Mouse (Mus musculus) limb, embryonic 11.5 days (tissue): ENCODE data around the gene Chst11. TPM values are rescaled to one million over a fixed set of nuclear protein-coding genes. Genes with fewer than 3 reads are reported as not detected.

Experiments used
- ATAC-seq: fragments of 200-750 bp; cut with Nextera tagmentation; 2 replicates; pipeline ENCODE4 v1.8.0; 2017; ENCODE audit warnings: low read depth; ENCODE audit not compliant: insufficient number of reproducible peaks, low FRiP score, low TSS enrichment
- DNase-seq: peaks from one replicate; pipeline ENCODE4 v3.0.0-alpha.2; 2015; ENCODE audit warnings: low spot score
- H3K27ac ChIP-seq: fragments of 300-500 bp; sonication (generic); replicated peaks from 2 replicates; pipeline ENCODE4 v1.5.1; 2014; ENCODE audit warnings: low read depth, mild to moderate bottlenecking, low read length
- H3K27me3 ChIP-seq: fragments of 300-500 bp; sonication (generic); 2 replicates; pipeline ENCODE4 v1.6.1; 2014; ENCODE audit warnings: mild to moderate bottlenecking, low read length, mixed read lengths; ENCODE audit not compliant: control insufficient read depth, insufficient read depth
- H3K36me3 ChIP-seq: fragments of 300-500 bp; sonication (generic); 2 replicates; pipeline ENCODE4 v1.6.1; 2014; ENCODE audit warnings: mild to moderate bottlenecking, low read length, moderate library complexity, mixed read lengths; ENCODE audit not compliant: control insufficient read depth, insufficient read depth
- H3K4me1 ChIP-seq: fragments of 300-500 bp; sonication (generic); 2 replicates; pipeline ENCODE4 v1.6.1; 2014; ENCODE audit warnings: low read length, mixed read lengths; ENCODE audit not compliant: control insufficient read depth, insufficient read depth
- H3K4me2 ChIP-seq: fragments of 300-500 bp; sonication (generic); 2 replicates; pipeline ENCODE4 v1.6.1; 2014; ENCODE audit warnings: low read depth, mild to moderate bottlenecking, moderate library complexity; ENCODE audit not compliant: severe bottlenecking
- H3K4me3 ChIP-seq: fragments of 300-500 bp; sonication (generic); 2 replicates; pipeline ENCODE4 v1.5.1; 2014; ENCODE audit warnings: low read depth, low read length
- H3K9ac ChIP-seq: fragments of 300-500 bp; sonication (generic); 2 replicates; pipeline ENCODE4 v1.6.1; 2014; ENCODE audit warnings: mild to moderate bottlenecking, low read length
- H3K9me3 ChIP-seq: fragments of 300-500 bp; sonication (generic); 2 replicates; pipeline ENCODE4 v1.6.1; 2016; ENCODE audit warnings: low read length; ENCODE audit not compliant: control insufficient read depth
- WGBS: fragments of 180-500 bp; shearing (Covaris S2); extraction: QIAGEN DNeasy Blood & Tissue Kit; methylation state at CpG from one replicate; pipeline ENCODE4 v1.1.7; 2014; 5-methylcytosine and 5-hydroxymethylcytosine counted together
- polyA plus RNA-seq: library from polyadenylated mRNA; unstranded; fragments of >200 nt; fragmentation: Nextera tagmentation; extraction: Ambion mirVana; gene quantifications from 2 replicates; pipeline ENCODE4 v1.2.1, GENCODE M21; 2014

The Chst11 gene
- polyA plus RNA-seq, 1 experiment from 2014 or later: 3.0 TPM

DNA sequence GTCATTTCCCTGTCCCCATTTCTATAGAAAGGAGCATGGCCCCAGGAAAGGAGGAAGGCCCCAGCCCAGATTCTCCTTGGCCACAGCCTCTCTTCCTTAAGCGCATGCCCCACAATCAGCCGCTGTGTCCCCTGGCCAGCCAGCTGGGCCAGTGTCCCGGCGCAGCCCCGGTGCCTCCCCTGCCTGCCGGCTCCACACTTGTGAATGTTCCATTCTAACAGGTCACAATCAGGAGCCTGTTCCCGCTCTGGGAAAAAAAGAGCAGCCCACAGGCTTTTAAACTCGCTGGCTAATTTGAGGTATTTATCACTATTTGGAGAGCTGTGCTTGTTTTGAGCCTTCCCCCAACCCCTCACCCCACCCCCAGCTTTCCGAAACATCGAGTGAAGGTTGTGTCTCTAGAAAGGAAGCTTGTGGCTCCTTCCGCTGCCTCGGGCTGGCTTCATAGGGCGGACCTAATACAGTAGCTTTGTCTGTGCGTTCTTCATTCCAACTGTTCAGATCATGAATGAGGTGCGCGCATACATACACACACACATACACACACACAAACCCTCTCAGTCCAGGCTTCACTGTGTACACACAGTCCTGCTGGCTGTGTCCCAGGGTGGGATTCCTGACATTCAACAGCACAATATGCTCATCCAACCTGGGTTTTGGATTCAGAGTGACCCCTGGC lies 155.1 kb downstream of the Chst11 start:
- no peak overlapping the region for H3K4me3 ChIP-seq
- DNase-seq: peak; percentile 48
- H3K9ac ChIP-seq: no peak overlapping the region
- peak; percentile 51; the same call in 1 of the 2 replicates for ATAC-seq
- 60% methylated on average over 16 of the region's 16 CpGs for WGBS
- H3K9me3 ChIP-seq: no peaks in the 10 kb centered on the region
- H3K27ac ChIP-seq: peak overlapping the region; percentile 62
- no peaks in the 10 kb centered on the region for H3K36me3 ChIP-seq
- no peak overlapping the region for H3K4me2 ChIP-seq
- H3K27me3 ChIP-seq: no peaks in the 10 kb centered on the region
- H3K4me1 ChIP-seq: peaks cover 23% of the 10 kb centered on the region

DNA sequence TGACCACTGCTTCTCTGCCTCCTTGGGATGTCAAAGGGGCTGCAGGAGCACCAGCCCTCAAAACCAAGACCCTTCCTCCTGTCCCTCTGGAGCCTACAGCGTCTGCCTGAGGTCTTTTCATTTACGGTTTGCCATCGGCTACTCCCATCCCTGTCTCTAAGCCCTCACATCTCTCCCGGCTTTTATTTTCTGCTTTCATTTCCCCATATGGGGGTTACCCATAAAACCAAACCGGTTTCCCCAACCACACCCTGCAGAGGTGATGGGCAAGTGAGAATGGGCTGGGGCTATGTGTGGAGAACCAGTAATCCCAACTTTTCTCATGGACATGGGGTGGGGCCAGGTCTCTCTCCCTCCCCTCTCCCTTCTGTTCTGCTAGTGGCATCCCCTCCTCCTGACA lies 156.1 kb downstream of the Chst11 start:
- H3K9ac ChIP-seq: no peak overlapping the region
- peaks cover 23% of the 10 kb centered on the region for H3K4me1 ChIP-seq
- 79% methylated on average over 5 of the region's 5 CpGs for WGBS

DNA sequence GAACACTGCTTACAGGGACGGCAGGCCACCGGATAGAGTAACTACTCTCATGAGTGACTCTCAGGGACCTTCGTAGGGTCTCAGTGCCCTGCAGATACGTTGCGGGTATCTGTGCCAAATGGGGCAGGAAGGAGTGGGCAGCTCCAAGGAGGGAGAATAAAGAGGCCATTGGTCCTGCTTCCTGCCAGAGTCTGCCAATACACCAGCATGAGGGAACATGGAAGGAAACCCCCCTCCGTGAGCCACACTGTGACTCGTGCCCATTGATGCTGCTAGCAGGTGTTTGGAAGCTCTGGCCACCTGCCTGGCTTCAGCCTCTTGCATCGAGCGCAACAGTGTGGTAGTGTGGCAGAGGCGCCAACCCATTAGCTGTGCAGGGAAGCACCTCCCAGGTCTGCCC lies 157.8 kb downstream of the Chst11 start:
- no peak for DNase-seq
- no peaks in the 10 kb centered on the region for H3K27me3 ChIP-seq
- ATAC-seq: no peak
- H3K9ac ChIP-seq: no peak overlapping the region
- H3K36me3 ChIP-seq: no peaks in the 10 kb centered on the region
- H3K9me3 ChIP-seq: no peaks in the 10 kb centered on the region
- WGBS: 94% methylated on average over 10 of the region's 10 CpGs
- H3K4me1 ChIP-seq: peaks cover 12% of the 10 kb centered on the region; the same call in 1 of the 2 replicates
- H3K4me3 ChIP-seq: no peak overlapping the region
- H3K27ac ChIP-seq: no peak overlapping the region
- no peak overlapping the region for H3K4me2 ChIP-seq

More for the DNA sequence above, 156.1 kb downstream of the Chst11 start:
- H3K4me3 ChIP-seq: no peak overlapping the region
- H3K27ac ChIP-seq: no peak overlapping the region
- H3K36me3 ChIP-seq: no peaks in the 10 kb centered on the region
- H3K4me2 ChIP-seq: no peak overlapping the region
- no peak for DNase-seq
- H3K27me3 ChIP-seq: no peaks in the 10 kb centered on the region
- H3K9me3 ChIP-seq: no peaks in the 10 kb centered on the region
- no peak for ATAC-seq

DNA sequence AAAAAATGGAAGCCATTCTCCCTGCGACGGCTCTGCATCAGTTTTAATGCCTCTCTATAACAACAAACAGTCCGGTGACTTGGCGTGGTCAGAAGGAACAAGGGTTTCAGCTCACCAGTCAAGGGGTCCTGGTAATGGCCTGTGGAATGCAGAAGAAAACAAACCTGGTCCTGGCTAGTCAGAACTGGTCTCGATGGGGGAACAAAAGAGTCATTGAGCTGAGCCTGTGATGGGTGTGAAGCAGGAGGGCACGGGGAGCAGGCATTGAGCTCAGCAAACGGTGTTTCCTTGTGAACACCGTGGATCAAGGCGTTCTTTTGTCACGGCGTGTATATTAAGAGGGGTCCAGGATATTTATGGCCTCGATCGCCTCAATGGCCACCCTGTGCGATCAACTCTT lies 160.5 kb downstream of the Chst11 start:
- Histone ChIP-seq H3K4me1 (peaks cover 12% of the 10 kb centered on the region; the same call in 1 of the 2 replicates), H3K27ac (peak overlapping the region; percentile 82), H3K4me3 (no peak overlapping the region), H3K9me3 (no peaks in the 10 kb centered on the region), H3K27me3 (no peaks in the 10 kb centered on the region), H3K36me3 (no peaks in the 10 kb centered on the region), H3K9ac (no peak overlapping the region), H3K4me2 (no peak overlapping the region)
- DNase-seq (peak; percentile 57), ATAC-seq (peak; percentile 76)
- WGBS: 53% methylated on average over 14 of the region's 14 CpGs

DNA sequence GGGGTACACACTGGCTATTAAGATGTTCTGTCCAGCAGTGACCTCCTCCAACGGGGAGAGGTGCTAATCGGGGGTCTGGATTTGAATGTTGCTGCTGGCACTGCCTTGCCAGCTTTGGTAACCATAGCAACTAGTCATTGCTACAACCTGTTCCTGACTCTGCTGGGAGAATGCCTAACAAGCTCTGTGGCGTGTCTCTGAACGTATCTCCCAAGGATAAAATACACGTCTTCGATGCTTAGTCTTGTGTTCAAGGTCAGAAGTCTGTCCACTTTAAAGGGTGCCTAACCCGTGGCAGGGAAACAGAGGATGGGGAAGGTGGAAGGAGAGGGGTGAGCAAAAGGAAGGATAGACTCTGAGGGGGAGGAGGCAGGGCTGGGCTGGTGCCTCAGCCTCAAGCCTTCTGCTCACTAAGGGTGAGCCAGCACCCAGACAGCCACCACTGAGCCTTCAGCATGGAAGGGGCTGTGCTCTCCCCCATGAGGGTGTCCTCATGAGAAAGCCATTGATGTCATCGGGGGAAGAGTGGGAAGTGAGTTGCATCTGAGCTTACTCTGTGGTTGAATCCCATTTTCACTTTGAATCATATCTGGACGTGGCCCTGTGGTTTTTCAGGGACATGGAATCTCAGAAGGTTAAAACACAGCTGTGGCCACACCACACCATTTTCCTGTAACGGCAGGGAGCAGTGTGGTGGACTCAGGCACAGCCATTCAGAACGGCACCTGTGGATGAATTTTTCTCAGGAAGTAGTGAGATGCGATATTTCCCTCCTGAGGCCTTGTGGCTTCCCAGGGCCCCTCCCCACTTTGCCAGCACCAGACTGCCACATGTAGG lies 164.3 kb downstream of the Chst11 start:
- H3K36me3 ChIP-seq: no peaks in the 10 kb centered on the region
- no peak overlapping the region for H3K4me2 ChIP-seq
- no peak overlapping the region for H3K9ac ChIP-seq
- H3K27ac ChIP-seq: no peak overlapping the region
- H3K4me1 ChIP-seq: peaks cover 15% of the 10 kb centered on the region; the same call in 1 of the 2 replicates
- DNase-seq (no peak), ATAC-seq (no peak)
- no peak overlapping the region for H3K4me3 ChIP-seq
- 76% methylated on average over 12 of the region's 12 CpGs for WGBS
- no peaks in the 10 kb centered on the region for H3K9me3 ChIP-seq
- H3K27me3 ChIP-seq: no peaks in the 10 kb centered on the region

DNA sequence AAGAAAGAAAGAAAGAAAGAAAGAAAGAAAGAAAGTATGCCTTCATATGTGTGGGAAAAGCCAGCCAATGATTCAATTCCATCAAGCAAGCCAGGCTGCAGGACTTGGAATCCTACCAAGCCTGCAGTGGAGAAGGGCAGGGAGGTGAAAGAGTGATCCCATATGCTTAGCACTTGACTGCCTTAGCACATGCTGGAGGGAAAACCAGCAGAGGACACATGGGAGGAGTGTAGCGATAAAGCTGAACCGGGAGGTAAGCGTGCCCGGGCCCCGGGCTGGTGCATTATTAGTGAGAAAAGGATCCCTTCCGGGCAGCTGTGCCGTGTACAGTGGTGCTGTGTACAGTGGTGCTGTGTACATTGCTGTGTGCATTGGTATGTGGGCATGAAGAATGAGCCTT lies 165.3 kb downstream of the Chst11 start:
- Histone ChIP-seq H3K36me3 (no peaks in the 10 kb centered on the region), H3K27me3 (no peaks in the 10 kb centered on the region), H3K4me1 (peaks cover 15% of the 10 kb centered on the region; the same call in 1 of the 2 replicates), H3K9me3 (no peaks in the 10 kb centered on the region), H3K4me3 (no peak overlapping the region), H3K9ac (no peak overlapping the region), H3K4me2 (no peak overlapping the region), H3K27ac (no peak overlapping the region)
- ATAC-seq: no peak
- DNase-seq: no peak
- 96% methylated on average over 7 of the region's 7 CpGs for WGBS

DNA sequence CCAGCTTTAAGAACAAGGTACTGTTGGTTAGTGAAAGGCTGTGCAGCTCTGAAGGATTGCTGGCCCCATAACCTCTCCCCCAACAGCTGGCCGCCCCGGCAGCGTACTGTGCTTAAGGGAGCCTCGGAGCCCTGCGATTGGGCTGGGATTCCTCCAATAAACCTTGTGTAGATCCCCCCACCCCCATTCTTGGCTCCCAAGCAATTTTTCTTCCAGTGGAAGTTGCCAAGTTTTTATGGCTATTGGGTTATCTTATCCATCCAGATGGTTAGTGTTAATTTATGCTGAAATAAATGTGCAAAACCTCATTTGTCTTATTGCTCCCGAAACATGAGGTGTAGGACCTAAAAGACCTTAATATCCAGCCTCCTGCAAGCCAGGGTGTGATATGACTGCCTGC lies 166.1 kb downstream of the Chst11 start:
- no peaks in the 10 kb centered on the region for H3K27me3 ChIP-seq
- ATAC-seq: 0 out of 2 replicates have a peak, but pooled peaks have one; percentile 32
- H3K27ac ChIP-seq: no peak overlapping the region
- H3K9ac ChIP-seq: no peak overlapping the region
- H3K9me3 ChIP-seq: no peaks in the 10 kb centered on the region
- H3K4me3 ChIP-seq: no peak overlapping the region
- H3K36me3 ChIP-seq: no peaks in the 10 kb centered on the region
- DNase-seq: no peak
- peaks cover 15% of the 10 kb centered on the region; the same call in 1 of the 2 replicates for H3K4me1 ChIP-seq
- H3K4me2 ChIP-seq: no peak overlapping the region
- WGBS: 46% methylated on average over 6 of the region's 6 CpGs

DNA sequence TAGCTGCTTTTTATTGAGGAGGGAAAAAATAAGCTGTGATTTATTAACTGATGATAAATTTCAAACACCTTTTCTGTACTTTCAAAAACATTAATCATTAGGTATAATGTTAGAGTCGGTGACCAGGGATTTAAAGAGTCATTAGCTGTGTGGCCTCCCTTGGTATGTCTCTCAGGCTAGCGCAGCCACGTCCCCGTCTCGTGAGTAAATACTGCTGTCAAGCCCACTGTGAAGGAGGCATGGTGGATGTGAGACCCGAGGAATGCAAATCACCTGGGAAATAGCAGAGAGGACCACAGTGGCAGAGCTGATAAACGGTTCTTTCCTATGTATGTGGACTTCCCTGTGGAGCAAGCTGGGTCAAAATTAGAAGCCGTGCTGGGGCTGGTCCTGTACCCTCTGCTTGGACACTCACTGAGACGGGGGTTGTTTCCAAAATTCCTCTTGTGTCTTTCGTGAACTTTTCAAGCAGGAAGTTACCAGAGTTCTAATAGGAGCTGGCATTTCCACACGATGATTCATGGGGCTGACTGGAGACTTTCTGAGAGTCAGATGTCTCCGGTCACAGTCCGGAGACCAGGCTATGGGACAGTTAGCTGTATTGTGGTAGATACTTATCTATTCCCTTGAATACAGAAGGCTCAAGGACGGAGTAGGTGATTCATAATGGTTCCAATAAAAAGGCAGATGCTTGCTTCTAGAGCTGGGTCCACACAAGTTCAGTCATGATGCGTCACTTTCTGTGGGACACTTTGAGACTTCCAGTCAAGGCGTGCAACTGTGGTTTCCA lies 166.8 kb downstream of the Chst11 start:
- H3K4me2 ChIP-seq: no peak overlapping the region
- H3K27me3 ChIP-seq: no peaks in the 10 kb centered on the region
- no peak overlapping the region for H3K9ac ChIP-seq
- no peak overlapping the region for H3K4me3 ChIP-seq
- H3K4me1 ChIP-seq: peaks cover 15% of the 10 kb centered on the region; the same call in 1 of the 2 replicates
- no peaks in the 10 kb centered on the region for H3K9me3 ChIP-seq
- H3K36me3 ChIP-seq: no peaks in the 10 kb centered on the region
- no peak for ATAC-seq
- 47% methylated on average over 16 of the region's 16 CpGs for WGBS
- no peak for DNase-seq
- H3K27ac ChIP-seq: no peak overlapping the region
